16 mouse cellular contexts compared by ENCODE assay signal in the genomic region with DNA sequence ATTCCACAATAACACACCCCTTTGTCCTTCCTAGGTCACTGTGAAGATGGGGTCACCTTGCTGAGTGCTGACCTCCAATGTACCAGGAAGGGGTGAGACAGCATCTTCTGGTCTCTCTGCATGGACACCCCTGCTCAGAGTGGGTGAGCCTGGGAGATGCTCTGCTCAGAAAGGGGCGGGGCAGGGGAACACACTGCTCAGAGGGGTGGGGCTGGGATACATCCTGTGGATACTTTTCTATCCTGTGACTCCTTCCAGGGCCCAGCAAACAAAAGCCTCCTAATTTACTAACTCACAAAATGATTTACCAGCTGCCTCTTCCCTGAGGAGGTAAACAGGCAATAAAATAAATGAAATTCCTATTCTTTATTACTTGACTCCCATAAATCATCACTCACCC.
DNase-seq lines count a peak whose midpoint lies in the region; ATAC-seq and TF ChIP-seq lines count a peak whose summit lies in the region.
"Had no signal": no experiment of that assay in that cellular context is flagged by ENCODE, and none has a peak within 500 bp of the region (broad histone marks: within the 10 kb centered on the region; RNA-seq: fewer than 3 reads in every experiment).

No protein-coding gene starts in this region.

- no peaks in the 10 kb centered on the region for H3K4me1 ChIP-seq in kidney, embryonic 16.5 days (ENCODE audit: insufficient read depth, low read length)
- H3K4me1 ChIP-seq in hindbrain, postnatal 0 days (ENCODE audit: insufficient read depth, low read length): peaks cover 3% of the 10 kb centered on the region; the same call in 1 of the 2 replicates
- H3K4me1 ChIP-seq: embryonic facial prominence, embryonic 13.5 days had no signal

- H3K27me3 ChIP-seq in kidney, embryonic 16.5 days (ENCODE audit: insufficient read depth, low read length): no peaks in the 10 kb centered on the region
- no peaks in the 10 kb centered on the region for H3K27me3 ChIP-seq in hindbrain, postnatal 0 days (ENCODE audit: insufficient read depth, low read length)
- H3K27me3 ChIP-seq: embryonic facial prominence, embryonic 13.5 days had no signal

- no peak overlapping the region for H3K4me3 ChIP-seq in kidney, embryonic 16.5 days (ENCODE audit: low read length)
- H3K4me3 ChIP-seq in hindbrain, postnatal 0 days (ENCODE audit: low read length): no peak overlapping the region
- H3K4me3 ChIP-seq: embryonic facial prominence, embryonic 13.5 days had no signal

- no peaks in the 10 kb centered on the region for H3K9me3 ChIP-seq in kidney, embryonic 16.5 days (ENCODE audit: low read length)
- no peaks in the 10 kb centered on the region for H3K9me3 ChIP-seq in hindbrain, postnatal 0 days (ENCODE audit: low read length)
- H3K9me3 ChIP-seq: embryonic facial prominence, embryonic 13.5 days had no signal

- WGBS in kidney, embryonic 16.5 days: 53% methylated on average over 1 of the region's 1 CpGs
- WGBS in hindbrain, postnatal 0 days: 73% methylated on average over 1 of the region's 1 CpGs

- no peak overlapping the region for H3K4me2 ChIP-seq in kidney, embryonic 16.5 days (replicated peaks; ENCODE audit: low read depth, low read length)
- no peak overlapping the region for H3K4me2 ChIP-seq in hindbrain, postnatal 0 days (ENCODE audit: low read depth, low read length)
- H3K4me2 ChIP-seq: embryonic facial prominence, embryonic 13.5 days had no signal

- no peak for TF ChIP-seq CTCF in hindbrain, postnatal 0 days (IDR thresholded peaks at IDR 0.05; ENCODE audit: low read depth)

- no peaks in the 10 kb centered on the region for H3K36me3 ChIP-seq in kidney, embryonic 16.5 days (ENCODE audit: insufficient read depth, low read length)
- no peaks in the 10 kb centered on the region for H3K36me3 ChIP-seq in hindbrain, postnatal 0 days (ENCODE audit: insufficient read depth, low read length)
- H3K36me3 ChIP-seq: embryonic facial prominence, embryonic 13.5 days had no signal

- DNase-seq in embryo, embryonic 9.5 days (ENCODE audit: extremely low spot score): peak; percentile 17
- no peak for DNase-seq in embryo, embryonic 10 days (ENCODE audit: low spot score)
- DNase-seq in kidney, postnatal 10 days: no peak
- DNase-seq in 3134 (ENCODE audit: extremely low read depth, insufficient read length, low spot score): peak; percentile 38
- DNase-seq in hindbrain, postnatal 0 days (ENCODE audit: low spot score): no peak
- no peak for DNase-seq in cerebellum, postnatal 36 days
- no peak for DNase-seq in adrenal gland, postnatal 25 days
- DNase-seq: adrenal gland, adult 2 months; cerebellum, postnatal 10 days; kidney, postnatal 36 days; liver; lung, adult 2 months had no signal

- ATAC-seq in kidney, embryonic 16.5 days (ENCODE audit: low FRiP score, low TSS enrichment): 0 out of 2 replicates have a peak, but pooled peaks have one; percentile 42
- no peak for ATAC-seq in hindbrain, postnatal 0 days
- ATAC-seq: intestine, embryonic 16.5 days had no signal

- no peak overlapping the region for H3K9ac ChIP-seq in kidney, embryonic 16.5 days (replicated peaks; ENCODE audit: low read length)
- H3K9ac ChIP-seq in hindbrain, postnatal 0 days (replicated peaks; ENCODE audit: low read length): no peak overlapping the region
- H3K9ac ChIP-seq: embryonic facial prominence, embryonic 13.5 days had no signal

- no peak overlapping the region for H3K27ac ChIP-seq in kidney, embryonic 16.5 days (ENCODE audit: low read length)
- H3K27ac ChIP-seq in hindbrain, postnatal 0 days: peak overlapping the region; percentile 8; the same call in 1 of the 2 replicates
- H3K27ac ChIP-seq: embryonic facial prominence, embryonic 13.5 days; stomach, postnatal 0 days had no signal

Comparison
In these comparisons a context has a peak if more than half of its experiments do, and no peak if none do; other contexts are left out.
1. DNase-seq: peak in embryo, embryonic 9.5 days (single experiment) and 3134 (single experiment); none in embryo, embryonic 10 days (single experiment), kidney, postnatal 10 days (single experiment), hindbrain, postnatal 0 days (single experiment), cerebellum, postnatal 36 days (0 of 2) and adrenal gland, postnatal 25 days (single experiment).